Mouse (Mus musculus) heart, adult 2 months (tissue): ENCODE data around the gene Abcc8.

Experiments
- CTCF ChIP-seq: fragments of 200-600 bp; IDR thresholded peaks from 2 replicates; pipeline ENCODE4 v1.8.1; 2022; ENCODE audit warnings: antibody characterized with exemption, mild to moderate bottlenecking, moderate library complexity
- EP300 ChIP-seq: fragments of 200-500 bp; IDR thresholded peaks from 2 replicates; pipeline ENCODE4 v1.6.1; 2011; ENCODE audit warnings: low read depth, low read length, control low read depth; ENCODE audit not compliant: insufficient read depth

DNA sequence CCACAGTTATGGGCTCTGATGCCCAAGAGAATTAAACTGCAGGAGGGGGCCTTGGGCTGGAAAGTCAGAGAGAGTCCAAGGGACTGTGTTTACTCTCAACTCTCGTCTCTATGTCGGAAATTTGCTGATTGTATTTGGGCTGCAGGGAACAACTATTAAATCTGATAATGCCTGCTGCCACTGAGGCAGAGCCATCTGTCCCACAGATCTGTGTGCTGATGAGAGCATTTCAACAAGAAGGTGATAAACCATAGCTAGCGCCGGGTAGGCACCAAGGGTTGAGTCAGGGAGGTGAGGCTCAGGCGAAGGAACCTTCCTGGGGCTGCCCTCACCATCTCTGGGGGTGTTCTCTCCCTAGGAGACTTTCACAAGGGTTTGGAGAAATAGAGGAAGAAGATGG is 17.1 kb downstream of the Abcc8 start:
- 0 out of 2 replicates have a peak, but pooled peaks have one; percentile 4 for TF ChIP-seq EP300
- TF ChIP-seq CTCF: no peak
